Mouse (Mus musculus): ENCODE measurements around the gene Abcc8. TPM values are rescaled to one million over a fixed set of nuclear protein-coding genes. Genes with fewer than 3 reads are reported as not detected.

Gene Abcc8
- polyA plus RNA-seq, 1 experiment from 2014 or later: 1.8 TPM

GRCm38 (mm10) chr7:46063296-46063695 is 116.5 kb downstream of the Abcc8 start:
- no peaks in the 10 kb centered on the region for H3K9me3 ChIP-seq (ENCODE audit: control insufficient read depth)
- H3K4me3 ChIP-seq (ENCODE audit: low read depth, low read length): no peak overlapping the region
- no peaks in the 10 kb centered on the region for H3K27me3 ChIP-seq (replicated peaks; ENCODE audit: control insufficient read depth, insufficient read depth, low read length)
- H3K4me2 ChIP-seq (replicated peaks; ENCODE audit: low read depth): no peak overlapping the region
- 94% methylated on average over 6 of the region's 6 CpGs for WGBS
- no peak overlapping the region for H3K27ac ChIP-seq (ENCODE audit: low read depth, low read length)
- TF ChIP-seq CTCF (IDR thresholded peaks at IDR 0.05; ENCODE audit: low read depth): no peak
- no peak overlapping the region for H3K9ac ChIP-seq (ENCODE audit: low read depth, low read length)
- H3K4me1 ChIP-seq (replicated peaks; ENCODE audit: control insufficient read depth, insufficient read depth, low read length): no peaks in the 10 kb centered on the region
- H3K36me3 ChIP-seq (ENCODE audit: control insufficient read depth, insufficient read depth): peaks cover 94% of the 10 kb centered on the region
- no peak for ATAC-seq

- Histone ChIP-seq H3K27ac (ENCODE audit: low read depth, low read length) (no peak overlapping the region), H3K36me3 (ENCODE audit: control insufficient read depth, insufficient read depth) (peaks cover 92% of the 10 kb centered on the region), H3K4me2 (replicated peaks; ENCODE audit: low read depth) (no peak overlapping the region), H3K4me3 (ENCODE audit: low read depth, low read length) (no peak overlapping the region), H3K27me3 (replicated peaks; ENCODE audit: control insufficient read depth, insufficient read depth, low read length) (no peaks in the 10 kb centered on the region), H3K9me3 (ENCODE audit: control insufficient read depth) (no peaks in the 10 kb centered on the region), H3K4me1 (replicated peaks; ENCODE audit: control insufficient read depth, insufficient read depth, low read length) (no peaks in the 10 kb centered on the region), H3K9ac (ENCODE audit: low read depth, low read length) (no peak overlapping the region)
- no peak for TF ChIP-seq CTCF (IDR thresholded peaks at IDR 0.05; ENCODE audit: low read depth)
- ATAC-seq: no peak
- 88% methylated on average over 16 of the region's 16 CpGs for WGBS
These were observed 118.2 kb downstream of the Abcc8 start for GRCm38 (mm10) chr7:46061614-46062013.

GRCm38 (mm10) chr7:46060688-46061087 is 119.1 kb downstream of the Abcc8 start:
- 85% methylated on average over 8 of the region's 8 CpGs for WGBS
- no peak for TF ChIP-seq CTCF (IDR thresholded peaks at IDR 0.05; ENCODE audit: low read depth)
- no peak overlapping the region for H3K4me3 ChIP-seq (ENCODE audit: low read depth, low read length)
- no peak overlapping the region for H3K4me2 ChIP-seq (replicated peaks; ENCODE audit: low read depth)
- H3K27me3 ChIP-seq (replicated peaks; ENCODE audit: control insufficient read depth, insufficient read depth, low read length): no peaks in the 10 kb centered on the region
- H3K9me3 ChIP-seq (ENCODE audit: control insufficient read depth): no peaks in the 10 kb centered on the region
- no peak for ATAC-seq
- no peak overlapping the region for H3K27ac ChIP-seq (ENCODE audit: low read depth, low read length)
- no peaks in the 10 kb centered on the region for H3K4me1 ChIP-seq (replicated peaks; ENCODE audit: control insufficient read depth, insufficient read depth, low read length)
- peaks cover 90% of the 10 kb centered on the region for H3K36me3 ChIP-seq (ENCODE audit: control insufficient read depth, insufficient read depth)
- H3K9ac ChIP-seq (ENCODE audit: low read depth, low read length): no peak overlapping the region

GRCm38 (mm10) chr7:46058882-46059281 is 121.0 kb downstream of the Abcc8 start:
- 95% methylated on average over 11 of the region's 11 CpGs for WGBS
- TF ChIP-seq CTCF (IDR thresholded peaks at IDR 0.05; ENCODE audit: low read depth): no peak
- H3K4me3 ChIP-seq (ENCODE audit: low read depth, low read length): no peak overlapping the region
- H3K9me3 ChIP-seq (ENCODE audit: control insufficient read depth): no peaks in the 10 kb centered on the region
- H3K27me3 ChIP-seq (replicated peaks; ENCODE audit: control insufficient read depth, insufficient read depth, low read length): no peaks in the 10 kb centered on the region
- H3K27ac ChIP-seq (ENCODE audit: low read depth, low read length): no peak overlapping the region
- peaks cover 93% of the 10 kb centered on the region for H3K36me3 ChIP-seq (ENCODE audit: control insufficient read depth, insufficient read depth)
- H3K4me1 ChIP-seq (replicated peaks; ENCODE audit: control insufficient read depth, insufficient read depth, low read length): no peaks in the 10 kb centered on the region
- ATAC-seq: no peak
- no peak overlapping the region for H3K9ac ChIP-seq (ENCODE audit: low read depth, low read length)
- no peak overlapping the region for H3K4me2 ChIP-seq (replicated peaks; ENCODE audit: low read depth)

Other genes starting within 250 kb of the Abcc8 start
- gene Abcc6, start 149.7 kb downstream of the Abcc8 start, polyA plus RNA-seq (2015; fragmentation: Nextera tagmentation; extraction: Ambion mirVana): 5.3 and 7.1 TPM in 2 replicates
- 34.4 and 37.3 TPM in 2 replicates for gene Nomo1, start 146.3 kb downstream of the Abcc8 start, polyA plus RNA-seq (2015; fragmentation: Nextera tagmentation; extraction: Ambion mirVana)
- 0.21 and 0.24 TPM in 2 replicates for gene Kcnj11, start 79.3 kb downstream of the Abcc8 start, polyA plus RNA-seq (2015; fragmentation: Nextera tagmentation; extraction: Ambion mirVana)
- gene Ush1c, start 58.5 kb upstream of the Abcc8 start, polyA plus RNA-seq (2015; fragmentation: Nextera tagmentation; extraction: Ambion mirVana): 132 and 142 TPM in 2 replicates
- not detected in 2 replicates for gene Otog, start 61.0 kb upstream of the Abcc8 start, polyA plus RNA-seq (2015; fragmentation: Nextera tagmentation; extraction: Ambion mirVana)
- gene Myod1, start 196.4 kb upstream of the Abcc8 start, polyA plus RNA-seq (2015; fragmentation: Nextera tagmentation; extraction: Ambion mirVana): not detected in 2 replicates
- gene Kcnc1, start 216.5 kb upstream of the Abcc8 start, polyA plus RNA-seq (2015; fragmentation: Nextera tagmentation; extraction: Ambion mirVana): 0.39 and 0.72 TPM in 2 replicates

All from intestine, postnatal 0 days (tissue).